Mouse (Mus musculus) stomach, postnatal 0 days (tissue): ENCODE results near the gene Phtf2.

ENCODE experiments used
- CTCF ChIP-seq: IDR thresholded peaks from 2 replicates; pipeline ENCODE4 v1.5.1; 2016; ENCODE audit warnings: antibody characterized with exemption, low read depth, mild to moderate bottlenecking, moderate library complexity
- EP300 ChIP-seq: optimal IDR thresholded peaks from 2 replicates; pipeline ENCODE3; 2016; ENCODE audit warnings: antibody characterized with exemption

DNA sequence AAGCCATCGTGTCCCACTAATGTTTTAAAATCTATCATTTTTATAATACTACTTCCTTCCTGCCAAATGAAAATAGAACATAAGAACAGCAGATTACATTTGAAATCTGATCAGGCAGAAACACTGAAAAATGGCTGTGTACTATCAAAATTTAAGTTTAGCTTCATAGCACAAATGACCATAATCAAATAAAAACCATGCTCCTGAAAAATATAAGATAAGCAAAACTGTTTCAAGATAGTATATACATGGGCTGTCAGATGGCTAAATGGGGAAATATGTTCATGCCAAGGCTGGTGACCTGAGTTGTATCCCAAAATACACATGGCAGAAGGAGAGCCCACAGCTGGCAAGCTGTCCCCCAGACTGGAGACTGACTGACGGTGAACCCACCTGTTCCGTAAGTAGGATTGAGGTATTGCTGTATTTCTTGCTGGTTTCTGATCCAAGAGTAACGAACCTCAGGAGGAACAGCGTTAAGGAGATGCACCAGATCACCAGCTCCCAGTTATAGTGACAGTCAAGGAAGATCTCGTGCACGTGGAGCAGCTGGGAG is 116.5 kb downstream of the Phtf2 start:
- TF ChIP-seq CTCF: no peak
- TF ChIP-seq EP300: no peak
